Comparison of ENCODE assay signal across 20 mouse cellular contexts in the genomic region with DNA sequence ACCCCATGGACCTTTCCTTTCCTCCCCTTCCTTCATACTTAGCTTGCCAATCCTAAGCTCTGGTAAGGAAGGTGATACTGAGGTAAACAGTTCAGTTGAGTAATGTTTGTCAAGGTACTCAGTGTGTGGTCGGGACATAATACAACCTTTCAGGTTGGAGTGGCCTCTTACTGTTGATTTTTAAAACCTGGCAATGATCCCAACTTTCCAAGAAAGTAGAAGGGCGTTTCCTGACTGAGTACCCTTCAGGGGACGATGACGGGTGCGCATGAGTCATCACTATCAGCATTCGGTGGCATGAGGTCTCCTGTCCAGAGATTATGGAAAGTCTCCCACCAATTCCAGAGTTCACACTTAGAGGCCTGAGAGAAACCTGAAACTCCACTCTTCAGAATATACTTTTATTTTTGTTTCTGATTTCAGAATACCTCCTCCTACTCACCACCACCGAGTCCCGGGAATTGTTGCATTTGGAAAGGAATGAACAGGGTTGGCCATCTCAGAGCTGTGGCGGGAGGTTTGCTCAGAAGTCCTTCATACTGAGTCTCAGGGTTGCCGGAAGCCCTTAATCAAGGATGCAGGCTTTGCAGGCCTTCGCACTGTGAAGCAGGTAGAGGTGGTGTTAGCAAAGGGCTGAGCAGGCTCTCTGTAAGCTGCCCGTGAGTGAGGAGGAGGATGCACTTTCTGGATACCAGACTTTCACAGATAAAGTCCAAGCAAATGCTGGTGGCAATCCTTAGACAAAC. TPM values are rescaled to one million over a fixed set of nuclear protein-coding genes. Genes with fewer than 3 reads are reported as not detected.
DNase-seq lines count a peak whose midpoint lies in the region; ATAC-seq and TF ChIP-seq lines count a peak whose summit lies in the region.
"Had no signal": no experiment of that assay in that cellular context is flagged by ENCODE, and none has a peak within 500 bp of the region (broad histone marks: within the 10 kb centered on the region; RNA-seq: fewer than 3 reads in every experiment).

No protein-coding gene starts in this region.

- TF ChIP-seq CTCF in lung, embryonic 14.5 days (IDR thresholded peaks at IDR 0.05; ENCODE audit: low read depth), result no peak

- whole genome bisulfite sequencing in lung, embryonic 14.5 days, result 43% methylated on average over 12 of the region's 12 CpGs
- 91% methylated on average over 12 of the region's 12 CpGs for WGBS in forebrain, embryonic 11.5 days

- H3ac ChIP-seq in myocyte (ENCODE audit: control insufficient read depth, insufficient read length), result no peak overlapping the region

- peak; percentile 92 for ATAC-seq in lung, embryonic 14.5 days (ENCODE audit: insufficient read depth)
- ATAC-seq in forebrain, embryonic 11.5 days (replicated peaks; ENCODE audit: low FRiP score), result no peak
- ATAC-seq: forebrain, embryonic 15.5 days had no signal

- no peak overlapping the region for H3K4me2 ChIP-seq in lung, embryonic 14.5 days
- peak overlapping the region; percentile 25 for H3K4me2 ChIP-seq in myocyte (ENCODE audit: low read depth)
- no peak overlapping the region for H3K4me2 ChIP-seq in forebrain, embryonic 11.5 days (ENCODE audit: low read depth, low read length, severe bottlenecking)
- H3K4me2 ChIP-seq: forebrain, embryonic 15.5 days; hindbrain, embryonic 14.5 days; liver, embryonic 15.5 days had no signal

- no peaks in the 10 kb centered on the region for H3K27me3 ChIP-seq in lung, embryonic 14.5 days (ENCODE audit: insufficient read depth, low read length)
- no peaks in the 10 kb centered on the region for H3K27me3 ChIP-seq in myocyte (ENCODE audit: control insufficient read depth, insufficient read depth, insufficient read length)
- H3K27me3 ChIP-seq in forebrain, embryonic 11.5 days (ENCODE audit: control insufficient read depth, insufficient read depth, low read length), result no peaks in the 10 kb centered on the region
- H3K27me3 ChIP-seq: forebrain, embryonic 15.5 days; liver, embryonic 15.5 days had no signal

- H3K9ac ChIP-seq in lung, embryonic 14.5 days, result no peak overlapping the region
- no peak overlapping the region for H3K9ac ChIP-seq in forebrain, embryonic 11.5 days (ENCODE audit: low read length)
- H3K9ac ChIP-seq: forebrain, embryonic 15.5 days; hindbrain, embryonic 14.5 days; liver, embryonic 15.5 days had no signal

- no peak for TF ChIP-seq POLR2A in myocyte (IDR thresholded peaks at IDR 0.05; ENCODE audit: insufficient read length, low read depth)

- no peaks in the 10 kb centered on the region for H3K36me3 ChIP-seq in lung, embryonic 14.5 days (ENCODE audit: insufficient read depth)
- H3K36me3 ChIP-seq in myocyte (ENCODE audit: control insufficient read depth, insufficient read depth), result no peaks in the 10 kb centered on the region
- no peaks in the 10 kb centered on the region for H3K36me3 ChIP-seq in forebrain, embryonic 11.5 days (ENCODE audit: control insufficient read depth, insufficient read depth, low read length)
- H3K36me3 ChIP-seq: forebrain, embryonic 15.5 days; liver, embryonic 15.5 days had no signal

- peak overlapping the region; percentile 83 for H3K27ac ChIP-seq in lung, embryonic 14.5 days (ENCODE audit: low read depth)
- no peak overlapping the region for H3K27ac ChIP-seq in forebrain, embryonic 11.5 days (ENCODE audit: low read depth, low read length)
- H3K27ac ChIP-seq: forebrain, embryonic 15.5 days; gastrocnemius, adult 2 months; heart, adult 2 months; hindbrain, embryonic 14.5 days; liver, embryonic 15.5 days had no signal

- no peak overlapping the region for H3K4me3 ChIP-seq in lung, embryonic 14.5 days (ENCODE audit: low read depth, low read length)
- H3K4me3 ChIP-seq in myocyte, result no peak overlapping the region
- H3K4me3 ChIP-seq in forebrain, embryonic 11.5 days (ENCODE audit: low read depth, low read length), result no peak overlapping the region
- H3K4me3 ChIP-seq: forebrain, embryonic 15.5 days; gastrocnemius, adult 2 months; heart, adult 2 months; liver, embryonic 15.5 days had no signal

- peak; percentile 19 to 74 for DNase-seq in adrenal gland, adult (ENCODE audit: inconsistent age in 2 of 2, low spot score in 1 of 2)
- no peak for DNase-seq in adrenal gland, postnatal 4 days (ENCODE audit: low spot score in 2 of 2)
- peak; percentile 7 for DNase-seq in adrenal gland, postnatal 14 days
- peak; percentile 81 for DNase-seq in lung, embryonic 14.5 days
- no peak for DNase-seq in embryo, embryonic 10 days (ENCODE audit: low spot score)
- no peak for DNase-seq in forebrain, embryonic 11.5 days (ENCODE audit: low spot score)
- no peak for DNase-seq in cerebellum, adult 11 months
- DNase-seq: cerebellum, adult 2 months; gastrocnemius, adult 2 months; heart, adult 2 months; heart, postnatal 10 days; kidney, adult 8-10 months; kidney, postnatal 36 days; layer of hippocampus, postnatal 36 days; left cerebral cortex, postnatal 4 days; spleen, adult 18-20 months had no signal

- H3K4me1 ChIP-seq in lung, embryonic 14.5 days (ENCODE audit: insufficient read depth), result 0 out of 2 replicates have a peak, but pooled peaks cover 3% of the 10 kb centered on the region
- no peaks in the 10 kb centered on the region for H3K4me1 ChIP-seq in forebrain, embryonic 11.5 days (replicated peaks; ENCODE audit: control insufficient read depth, insufficient read depth, low read length)
- H3K4me1 ChIP-seq: forebrain, embryonic 15.5 days; liver, embryonic 15.5 days had no signal

- H3K79me2 ChIP-seq in myocyte (ENCODE audit: control insufficient read depth, insufficient read depth), result no peaks in the 10 kb centered on the region

- no peaks in the 10 kb centered on the region for H3K9me3 ChIP-seq in lung, embryonic 14.5 days (ENCODE audit: low read depth, low read length)
- H3K9me3 ChIP-seq in forebrain, embryonic 11.5 days (ENCODE audit: control insufficient read depth, low read length), result no peaks in the 10 kb centered on the region
- H3K9me3 ChIP-seq: forebrain, embryonic 15.5 days; liver, embryonic 15.5 days had no signal

TF ChIP-seq in myocyte, 11 proteins besides CTCF, POLR2A, EP300 and RAD21:
- no peak for TF ChIP-seq TCF12 (IDR thresholded peaks at IDR 0.05; ENCODE audit: insufficient read depth, poor library complexity, severe bottlenecking)
- TF ChIP-seq TCF3 (IDR thresholded peaks at IDR 0.05; ENCODE audit: insufficient read length, low read depth), result no peak
- TF ChIP-seq REST (IDR thresholded peaks at IDR 0.05; ENCODE audit: insufficient read depth, insufficient read length), result no peak
- TF ChIP-seq MYOD1 (IDR thresholded peaks at IDR 0.05; ENCODE audit: control insufficient read depth in 1 of 3, insufficient read length in 2 of 3, low read depth in 2 of 3), result no peak
- TF ChIP-seq CEBPB (IDR thresholded peaks at IDR 0.05; ENCODE audit: insufficient read depth, poor library complexity, severe bottlenecking), result no peak
- TF ChIP-seq MAX (IDR thresholded peaks at IDR 0.05; ENCODE audit: low read depth), result no peak
- no peak for TF ChIP-seq POLR2AphosphoS2 (IDR thresholded peaks at IDR 0.05; ENCODE audit: insufficient read length, low read depth)
- TF ChIP-seq USF1 (IDR thresholded peaks at IDR 0.05; ENCODE audit: low read depth), result no peak
- TF ChIP-seq SRF (IDR thresholded peaks at IDR 0.05; ENCODE audit: control insufficient read depth, insufficient read length, low read depth), result no peak
- no peak for TF ChIP-seq MYOG (IDR thresholded peaks at IDR 0.05; ENCODE audit: control insufficient read depth in 1 of 3, insufficient read depth in 1 of 3, insufficient read length in 2 of 3, low read depth in 2 of 3)
- no peak for TF ChIP-seq E2F4 (IDR thresholded peaks at IDR 0.05; ENCODE audit: insufficient read depth)
TF ChIP-seq in myocyte: peak in this region for 0.

RNA-seq across cellular contexts. Expression of gene Arhgap24, which starts 20.6 kb away (rescaled TPM):
- 10 to 100 TPM; 19.0 to 38.6 TPM for total RNA-seq in adrenal gland, postnatal 4 days (2021)
- total RNA-seq in adrenal gland, postnatal 14 days (2021), result 13.4 and 14.8 TPM in 2 replicates
- 26.2 and 28.1 TPM in 2 replicates for polyA plus RNA-seq in lung, embryonic 14.5 days (2014; fragmentation: Nextera tagmentation; extraction: Ambion mirVana)
- 12.5 TPM for polyA plus RNA-seq in myocyte (2012; fragmentation: generic; extraction: Trizol)
- polyA plus RNA-seq in forebrain, embryonic 11.5 days (2014; fragmentation: Nextera tagmentation; extraction: Ambion mirVana), result 1.9 and 2.1 TPM in 2 replicates

Comparison
In these comparisons a context has a peak if more than half of its experiments do, and no peak if none do; other contexts are left out.
1. DNase-seq: peak in adrenal gland, adult (2 of 2), adrenal gland, postnatal 14 days (single experiment) and lung, embryonic 14.5 days (single experiment); none in adrenal gland, postnatal 4 days (0 of 2), embryo, embryonic 10 days (single experiment), forebrain, embryonic 11.5 days (single experiment) and cerebellum, adult 11 months (single experiment).